Mouse (Mus musculus) layer of hippocampus, adult 18-20 months (tissue): Measurements from ENCODE around the gene Cdca4. TPM values are rescaled to one million over a fixed set of nuclear protein-coding genes. Genes with fewer than 3 reads are reported as not detected.

ENCODE experiments used
- DNase-seq, 2 experiments: peaks; one replicate each; pipeline ENCODE4 v3.0.0; 2022; ENCODE audit warnings: low spot score in 2 of 2
- total RNA-seq, 2 experiments: library from RNA; stranded (reverse); gene quantifications; 2 replicates each; pipeline ENCODE4 v1.2.3; 2021

The Cdca4 gene
- total RNA-seq, 2 experiments from 2014 or later = 7.4 to 10.0 TPM

GRCm38 (mm10) chr12:112801864-112802846, 27.1 kb downstream of the Cdca4 start, which contains the start of gene Ahnak2:
TSS of gene Ahnak2 (minus strand) at chr12:112802657.
- no peak for DNase-seq

- peak in 1 of 2 experiments; percentile 68 for DNase-seq
Measured at GRCm38 (mm10) chr12:112800476-112800875, 28.7 kb downstream of the Cdca4 start.

- no peak for DNase-seq
Measured at GRCm38 (mm10) chr12:112799237-112799970, 29.8 kb downstream of the Cdca4 start.

GRCm38 (mm10) chr12:112798716-112799115, 30.5 kb downstream of the Cdca4 start:
- DNase-seq = no peak

GRCm38 (mm10) chr12:112798332-112798681, 30.9 kb downstream of the Cdca4 start:
- DNase-seq = no peak

- DNase-seq = peak; percentile 65 to 72
Measured at GRCm38 (mm10) chr12:112797672-112798331, 31.4 kb downstream of the Cdca4 start.

- no peak for DNase-seq
Measured at GRCm38 (mm10) chr12:112796551-112797510, 32.4 kb downstream of the Cdca4 start.

- DNase-seq = no peak
Measured at GRCm38 (mm10) chr12:112795466-112796104, 33.6 kb downstream of the Cdca4 start.

GRCm38 (mm10) chr12:112794998-112795397, 34.2 kb downstream of the Cdca4 start:
- DNase-seq = no peak

GRCm38 (mm10) chr12:112794356-112794816, 34.8 kb downstream of the Cdca4 start:
- no peak for DNase-seq

- DNase-seq = no peak
Measured at GRCm38 (mm10) chr12:112793601-112794355, 35.4 kb downstream of the Cdca4 start.

- no peak for DNase-seq
Measured at GRCm38 (mm10) chr12:112791026-112791425, 38.2 kb downstream of the Cdca4 start.

- DNase-seq = no peak
Measured at GRCm38 (mm10) chr12:112774481-112774880, 54.7 kb downstream of the Cdca4 start.

- DNase-seq = no peak
Measured at GRCm38 (mm10) chr12:112774026-112774425, 55.2 kb downstream of the Cdca4 start.

GRCm38 (mm10) chr12:112773366-112773765, 55.9 kb downstream of the Cdca4 start:
- DNase-seq = no peak

GRCm38 (mm10) chr12:112772306-112772705, 56.9 kb downstream of the Cdca4 start:
- DNase-seq = no peak

GRCm38 (mm10) chr12:112770396-112770795, 58.8 kb downstream of the Cdca4 start:
- no peak for DNase-seq
